Mouse (Mus musculus) kidney, adult 2 months (tissue): ENCODE measurements at regions not wholly inside any gene's neighbourhood (a gene's known extent, or its start where the extent isn't known, plus 50 kb on each side); places are given as distances from the start of the nearest gene placed in this dataset.

Source experiments
- CTCF ChIP-seq: fragments of 200-500 bp; conservative IDR thresholded peaks from 2 replicates; pipeline ENCODE4 v1.5.1; 2011; ENCODE audit warnings: low read depth, mild to moderate bottlenecking, control low read depth, low read length, moderate library complexity, mixed read lengths; ENCODE audit not compliant: insufficient read depth, insufficient read length
- POLR2A ChIP-seq: fragments of 200-500 bp; IDR thresholded peaks from one replicate; pipeline ENCODE4 v1.6.1; 2011; ENCODE audit warnings: low read depth, low read length, control low read depth

GRCm38 (mm10) chr1:77256115-77256842 lies 258.6 kb downstream of the Epha4 start:
- TF ChIP-seq CTCF, result no peak
- TF ChIP-seq POLR2A, result no peak
